ENCODE assay signal across 8 mouse cellular contexts in genomic region chr8:72318801-72319322, GRCm38 (mm10). TPM values are rescaled to one million over a fixed set of nuclear protein-coding genes. Genes with fewer than 3 reads are reported as not detected.
DNase-seq lines count a peak whose midpoint lies in the region; ATAC-seq and TF ChIP-seq lines count a peak whose summit lies in the region.

Gene Klf2 (plus strand): TSS chr8:72319033.

- in situ Hi-C loops in ES-E14 (cut with MboI; ENCODE audit: low sequenced_read_pairs in 2 of 2, unreplicated experiment in 2 of 2) = no loop called here

- TF ChIP-seq CTCF in liver, postnatal 0 days (IDR thresholded peaks at IDR 0.05; ENCODE audit: low read depth) = 0 out of 2 replicates have a peak, but pooled peaks have one; percentile 4

- under 1% methylated on average over 44 of the region's 46 CpGs for WGBS in forebrain, embryonic 16.5 days
- 0% methylated on average over 39 of the region's 46 CpGs for WGBS in liver, postnatal 0 days (ENCODE audit: insufficient replicate concordance)
- WGBS in neural tube, embryonic 13.5 days = under 1% methylated on average over 41 of the region's 46 CpGs

- DNase-seq in ES-E14 (ENCODE audit: low read depth, low spot score) = peak; percentile 95
- DNase-seq in cerebellum, adult 18-20 months = peak; percentile 45 to 63
- peak; percentile 99 for DNase-seq in heart, postnatal 25 days (ENCODE audit: low spot score)
- DNase-seq in layer of hippocampus, adult 11-12 months (ENCODE audit: low spot score) = peak; percentile 88
- DNase-seq in liver, postnatal 0 days = peak; percentile 95
- DNase-seq in telencephalon, adult 2 months (ENCODE audit: low read depth, low spot score) = peak; percentile 54

- TF ChIP-seq EP300 in liver, postnatal 0 days (IDR thresholded peaks at IDR 0.05; ENCODE audit: low read depth) = no peak

- intact Hi-C loops in heart, postnatal 25 days (cut with DNase I) = no loop called here

- peak within 1 kb of the TSS; percentile 89 to 96 for H3K4me3 ChIP-seq in ES-E14 (ENCODE audit: insufficient read depth in 1 of 2, low read depth in 1 of 2, low read length in 2 of 2, poor library complexity in 1 of 2, severe bottlenecking in 1 of 2)
- peak within 1 kb of the TSS; percentile 60 for H3K4me3 ChIP-seq in forebrain, embryonic 16.5 days (replicated peaks; ENCODE audit: low read length)
- peak within 1 kb of the TSS; percentile 67 for H3K4me3 ChIP-seq in liver, postnatal 0 days (ENCODE audit: low read depth, low read length)
- peak within 1 kb of the TSS; percentile 48 for H3K4me3 ChIP-seq in neural tube, embryonic 13.5 days

- peak within 1 kb of the TSS; percentile 94 for H3K4me2 ChIP-seq in forebrain, embryonic 16.5 days (ENCODE audit: low read length)
- H3K4me2 ChIP-seq in liver, postnatal 0 days (ENCODE audit: low read depth, low read length) = peak within 1 kb of the TSS; percentile 80
- H3K4me2 ChIP-seq in neural tube, embryonic 13.5 days = peak within 1 kb of the TSS; percentile 84

- peaks cover 46% of the 10 kb centered on the region for H3K36me3 ChIP-seq in ES-E14 (ENCODE audit: control insufficient read depth, insufficient read depth, low read length, poor library complexity, severe bottlenecking)
- no peaks in the 10 kb centered on the region for H3K36me3 ChIP-seq in forebrain, embryonic 16.5 days (ENCODE audit: control insufficient read depth, insufficient read depth)
- H3K36me3 ChIP-seq in liver, postnatal 0 days (replicated peaks; ENCODE audit: insufficient read depth, low read length) = peaks cover 15% of the 10 kb centered on the region
- H3K36me3 ChIP-seq in neural tube, embryonic 13.5 days = no peaks in the 10 kb centered on the region

- peaks cover 9 to 15% of the 10 kb centered on the region in 2 experiments for H3K4me1 ChIP-seq in ES-E14 (ENCODE audit: control insufficient read depth in 2 of 2, insufficient read depth in 2 of 2, low read length in 2 of 2, poor library complexity in 1 of 2)
- peaks cover 15% of the 10 kb centered on the region for H3K4me1 ChIP-seq in forebrain, embryonic 16.5 days (replicated peaks; ENCODE audit: control insufficient read depth, insufficient read depth, low read length)
- peaks cover 28% of the 10 kb centered on the region for H3K4me1 ChIP-seq in liver, postnatal 0 days (ENCODE audit: insufficient read depth)
- H3K4me1 ChIP-seq in neural tube, embryonic 13.5 days (replicated peaks) = peaks cover 28% of the 10 kb centered on the region

- peak; percentile 93 for ATAC-seq in forebrain, embryonic 16.5 days
- ATAC-seq in liver, postnatal 0 days = peak; percentile 96
- peak; percentile 94 for ATAC-seq in neural tube, embryonic 13.5 days (ENCODE audit: low read depth)

- H3K9ac ChIP-seq in ES-E14 (ENCODE audit: insufficient read depth, low read depth, low read length, poor library complexity, severe bottlenecking) = peak within 1 kb of the TSS; percentile 95
- peak within 1 kb of the TSS; percentile 46 for H3K9ac ChIP-seq in forebrain, embryonic 16.5 days (replicated peaks; ENCODE audit: low read depth, low read length)
- peak within 1 kb of the TSS; percentile 76 for H3K9ac ChIP-seq in liver, postnatal 0 days (replicated peaks)
- peak within 1 kb of the TSS; percentile 65 for H3K9ac ChIP-seq in neural tube, embryonic 13.5 days

- H3K9me3 ChIP-seq in ES-E14 (ENCODE audit: control insufficient read depth, insufficient read depth, low read depth, low read length) = no peaks in the 10 kb centered on the region
- H3K9me3 ChIP-seq in forebrain, embryonic 16.5 days (ENCODE audit: control insufficient read depth, low read length) = no peaks in the 10 kb centered on the region
- no peaks in the 10 kb centered on the region for H3K9me3 ChIP-seq in liver, postnatal 0 days (ENCODE audit: low read length)
- H3K9me3 ChIP-seq in neural tube, embryonic 13.5 days = no peaks in the 10 kb centered on the region

- peak within 1 kb of the TSS; percentile 99 for H3K27ac ChIP-seq in ES-E14 (ENCODE audit: insufficient read depth, low read depth, low read length, poor library complexity, severe bottlenecking)
- no peak within 1 kb of the TSS for H3K27ac ChIP-seq in forebrain, embryonic 16.5 days (ENCODE audit: low read length)
- H3K27ac ChIP-seq in liver, postnatal 0 days (ENCODE audit: low read depth) = peak within 1 kb of the TSS; percentile 74
- H3K27ac ChIP-seq in neural tube, embryonic 13.5 days (replicated peaks) = no peak within 1 kb of the TSS

- H3K27me3 ChIP-seq in forebrain, embryonic 16.5 days (replicated peaks; ENCODE audit: control insufficient read depth, insufficient read depth, low read length) = peaks cover 36% of the 10 kb centered on the region
- H3K27me3 ChIP-seq in liver, postnatal 0 days (ENCODE audit: insufficient read depth, low read length) = peaks cover 18% of the 10 kb centered on the region
- peaks cover 63% of the 10 kb centered on the region for H3K27me3 ChIP-seq in neural tube, embryonic 13.5 days

TF ChIP-seq in ES-E14, 5 proteins besides CTCF, POLR2A, EP300 and RAD21:
- TF ChIP-seq ZC3H11A (IDR thresholded peaks at IDR 0.05; ENCODE audit: borderline replicate concordance, low read depth, low read length) = no peak
- TF ChIP-seq HCFC1 (IDR thresholded peaks at IDR 0.05; ENCODE audit: borderline replicate concordance, insufficient read depth, low read length) = peak; percentile 53; the same call in 1 of the 2 replicates

RNA-seq across cellular contexts. Expression of gene Klf2, which starts in this region (rescaled TPM):
- 55.0 and 58.5 TPM in 2 replicates for total RNA-seq in ES-E14 (2012; rRNA removed)
- 3.2 and 3.8 TPM in 2 replicates for polyA plus RNA-seq in forebrain, embryonic 16.5 days (2015; fragmentation: Nextera tagmentation; extraction: Ambion mirVana)
- total RNA-seq in heart, postnatal 25 days (2021) = 10 to 100 TPM; 48.2 to 62.5 TPM
- polyA plus RNA-seq in liver, postnatal 0 days (2015; fragmentation: Nextera tagmentation; extraction: Ambion mirVana) = 5.6 and 7.4 TPM in 2 replicates
- polyA plus RNA-seq in neural tube, embryonic 13.5 days (2015; fragmentation: Nextera tagmentation; extraction: Ambion mirVana) = 6.6 and 8.3 TPM in 2 replicates

Comparison
In these comparisons a context has a peak if more than half of its experiments do, and no peak if none do; other contexts are left out.
1. H3K27ac ChIP-seq: peak in ES-E14 (single experiment) and liver, postnatal 0 days (single experiment); none in forebrain, embryonic 16.5 days (single experiment) and neural tube, embryonic 13.5 days (single experiment).
2. Peak in every context shown above with its lines, with median percentiles within 50 percentile points of each other: DNase-seq, H3K4me3 ChIP-seq, H3K9ac ChIP-seq, ATAC-seq and H3K4me2 ChIP-seq.